Mouse (Mus musculus): Measurements from ENCODE around the gene Coro2b. TPM values are rescaled to one million over a fixed set of nuclear protein-coding genes. Genes with fewer than 3 reads are reported as not detected.

The Coro2b gene
- polyA plus RNA-seq, 1 experiment from 2014 or later: 6.9 TPM

- peak overlapping the region; percentile 19 to 50; a peak in 3 of 4 replicates for H3K27ac ChIP-seq (replicated peaks in 1 of 2; ENCODE audit: control insufficient read depth in 1 of 2, insufficient read depth in 1 of 2, low read depth in 2 of 2, low read length in 2 of 2)
- no peak overlapping the region for H3K9ac ChIP-seq (ENCODE audit: low read length)
- 52% methylated on average over 12 of the region's 12 CpGs for WGBS
- no peaks in the 10 kb centered on the region for H3K36me3 ChIP-seq (ENCODE audit: control insufficient read depth, insufficient read depth, low read length)
- ATAC-seq (ENCODE audit: insufficient number of reproducible peaks, insufficient read depth, low FRiP score, low read depth): no peak; the same call in 1 of the 2 replicates
- no peak overlapping the region for H3K4me2 ChIP-seq (ENCODE audit: low read length)
- peaks cover 2 to 9% of the 10 kb centered on the region in 2 experiments for H3K4me1 ChIP-seq (ENCODE audit: control insufficient read depth in 2 of 2, insufficient read depth in 2 of 2, low read length in 2 of 2)
- H3K27me3 ChIP-seq (ENCODE audit: control insufficient read depth, insufficient read depth, low read length): peaks cover 7% of the 10 kb centered on the region
- H3K4me3 ChIP-seq (ENCODE audit: control insufficient read depth in 1 of 2, insufficient read depth in 1 of 2, low read depth in 1 of 2, low read length in 2 of 2): no peak overlapping the region
- no peaks in the 10 kb centered on the region for H3K9me3 ChIP-seq (ENCODE audit: control insufficient read depth, low read length)
Observed at GRCm38 (mm10) chr9:62531459-62532275, 5.2 kb downstream of the Coro2b start.

DNA sequence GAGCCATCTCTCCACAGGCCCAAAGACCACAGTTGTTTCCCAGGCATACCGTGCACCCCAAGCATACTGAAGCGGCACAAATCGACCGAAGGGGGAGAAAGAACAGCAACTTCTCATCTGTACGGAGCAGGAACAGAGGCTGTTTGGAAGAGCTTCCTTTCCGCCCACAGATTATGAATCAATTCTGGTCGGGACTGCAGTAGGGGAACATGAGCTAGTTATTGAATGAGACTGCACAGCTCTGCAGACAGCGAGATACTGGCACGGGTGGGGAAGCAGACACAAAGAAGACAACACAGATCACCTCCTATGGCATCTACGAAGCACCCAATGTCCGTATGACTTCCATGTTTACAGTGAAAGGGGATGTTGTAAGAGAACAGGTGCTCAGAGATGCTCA lies 8.3 kb downstream of the Coro2b start:
- no peak overlapping the region for H3K4me3 ChIP-seq (ENCODE audit: control insufficient read depth in 1 of 2, insufficient read depth in 1 of 2, low read depth in 1 of 2, low read length in 2 of 2)
- WGBS: 81% methylated on average over 11 of the region's 11 CpGs
- H3K27me3 ChIP-seq (ENCODE audit: control insufficient read depth, insufficient read depth, low read length): no peaks in the 10 kb centered on the region
- peaks cover 20 to 23% of the 10 kb centered on the region in 2 experiments for H3K4me1 ChIP-seq (ENCODE audit: control insufficient read depth in 2 of 2, insufficient read depth in 2 of 2, low read length in 2 of 2)
- no peak overlapping the region for H3K27ac ChIP-seq (replicated peaks in 1 of 2; ENCODE audit: control insufficient read depth in 1 of 2, insufficient read depth in 1 of 2, low read depth in 2 of 2, low read length in 2 of 2)
- ATAC-seq (ENCODE audit: insufficient number of reproducible peaks, insufficient read depth, low FRiP score, low read depth): no peak
- H3K36me3 ChIP-seq (ENCODE audit: control insufficient read depth, insufficient read depth, low read length): no peaks in the 10 kb centered on the region
- no peaks in the 10 kb centered on the region for H3K9me3 ChIP-seq (ENCODE audit: control insufficient read depth, low read length)
- no peak overlapping the region for H3K9ac ChIP-seq (ENCODE audit: low read length)
- no peak overlapping the region for H3K4me2 ChIP-seq (ENCODE audit: low read length)

- no peak overlapping the region for H3K4me3 ChIP-seq (ENCODE audit: control insufficient read depth in 1 of 2, insufficient read depth in 1 of 2, low read depth in 1 of 2, low read length in 2 of 2)
- no peaks in the 10 kb centered on the region for H3K9me3 ChIP-seq (ENCODE audit: control insufficient read depth, low read length)
- H3K4me1 ChIP-seq (ENCODE audit: control insufficient read depth in 2 of 2, insufficient read depth in 2 of 2, low read length in 2 of 2): peaks cover 36 to 37% of the 10 kb centered on the region in 2 experiments
- no peaks in the 10 kb centered on the region for H3K36me3 ChIP-seq (ENCODE audit: control insufficient read depth, insufficient read depth, low read length)
- H3K27ac ChIP-seq (replicated peaks in 1 of 2; ENCODE audit: control insufficient read depth in 1 of 2, insufficient read depth in 1 of 2, low read depth in 2 of 2, low read length in 2 of 2): peak overlapping the region; percentile 52 to 64; a peak in 3 of 4 replicates
- no peak for ATAC-seq (ENCODE audit: insufficient number of reproducible peaks, insufficient read depth, low FRiP score, low read depth)
- no peak overlapping the region for H3K4me2 ChIP-seq (ENCODE audit: low read length)
- 57% methylated on average over 8 of the region's 8 CpGs for WGBS
- no peaks in the 10 kb centered on the region for H3K27me3 ChIP-seq (ENCODE audit: control insufficient read depth, insufficient read depth, low read length)
- H3K9ac ChIP-seq (ENCODE audit: low read length): no peak overlapping the region
Observed at GRCm38 (mm10) chr9:62526858-62527257, 10.0 kb downstream of the Coro2b start.

DNA sequence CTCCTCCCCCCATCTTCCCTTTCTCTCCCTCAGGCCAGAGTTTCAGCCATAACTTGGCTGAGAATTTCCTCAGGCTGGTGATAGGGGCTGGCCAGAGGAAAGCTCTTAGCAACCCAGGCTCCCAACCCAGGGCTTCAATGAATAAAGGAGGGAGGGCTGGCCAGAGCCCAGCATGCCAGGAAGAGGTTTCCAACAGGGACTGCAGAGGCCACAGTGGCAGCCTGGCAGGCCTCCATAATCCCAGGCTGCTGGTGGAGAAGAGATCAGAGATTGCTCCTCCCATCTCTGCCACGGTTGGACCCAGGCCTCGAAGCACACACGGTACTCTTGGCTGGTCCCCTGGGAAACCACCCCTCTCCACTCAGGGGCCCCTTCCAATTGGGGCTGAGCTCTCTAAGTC lies 10.4 kb downstream of the Coro2b start:
- Histone ChIP-seq H3K4me1 (ENCODE audit: control insufficient read depth in 2 of 2, insufficient read depth in 2 of 2, low read length in 2 of 2) (peaks cover 37 to 40% of the 10 kb centered on the region in 2 experiments), H3K9ac (ENCODE audit: low read length) (no peak overlapping the region), H3K27ac (replicated peaks in 1 of 2; ENCODE audit: control insufficient read depth in 1 of 2, insufficient read depth in 1 of 2, low read depth in 2 of 2, low read length in 2 of 2) (peak overlapping the region; percentile 52 to 64; a peak in 3 of 4 replicates), H3K27me3 (ENCODE audit: control insufficient read depth, insufficient read depth, low read length) (no peaks in the 10 kb centered on the region), H3K36me3 (ENCODE audit: control insufficient read depth, insufficient read depth, low read length) (no peaks in the 10 kb centered on the region), H3K4me3 (ENCODE audit: control insufficient read depth in 1 of 2, insufficient read depth in 1 of 2, low read depth in 1 of 2, low read length in 2 of 2) (no peak overlapping the region), H3K9me3 (ENCODE audit: control insufficient read depth, low read length) (no peaks in the 10 kb centered on the region), H3K4me2 (ENCODE audit: low read length) (no peak overlapping the region)
- WGBS: 16% methylated on average over 3 of the region's 3 CpGs
- peak; percentile 43 for ATAC-seq (ENCODE audit: insufficient number of reproducible peaks, insufficient read depth, low FRiP score, low read depth)

DNA sequence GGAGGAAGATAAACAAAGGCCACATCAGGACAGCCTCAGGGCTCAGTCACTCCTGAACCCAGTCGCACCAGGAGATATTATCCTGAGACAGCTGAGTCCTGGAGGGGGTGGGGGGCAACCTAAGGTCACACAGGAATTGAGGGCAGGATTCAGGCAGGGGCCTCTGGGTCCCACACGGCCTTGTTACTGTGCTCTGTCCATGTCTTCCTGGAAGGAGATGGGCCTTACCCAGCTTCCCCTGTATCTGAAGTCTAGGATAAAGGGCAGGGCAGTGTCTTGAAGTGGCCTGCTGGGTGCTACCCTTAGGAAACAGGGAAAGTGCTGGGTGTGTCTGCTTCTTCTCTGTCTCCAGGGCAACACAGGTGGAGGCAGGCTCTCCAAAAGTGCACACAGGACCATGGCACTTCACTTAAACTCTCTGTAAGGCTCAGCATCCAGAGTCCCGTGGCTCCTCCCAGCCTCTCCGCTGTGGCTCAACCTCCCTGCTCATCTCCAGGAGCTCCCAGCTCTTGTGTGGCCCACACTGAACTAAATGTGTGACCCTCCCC lies 12.0 kb downstream of the Coro2b start:
- H3K4me3 ChIP-seq (ENCODE audit: control insufficient read depth in 1 of 2, insufficient read depth in 1 of 2, low read depth in 1 of 2, low read length in 2 of 2): no peak overlapping the region
- no peak for ATAC-seq (ENCODE audit: insufficient number of reproducible peaks, insufficient read depth, low FRiP score, low read depth)
- no peaks in the 10 kb centered on the region for H3K27me3 ChIP-seq (ENCODE audit: control insufficient read depth, insufficient read depth, low read length)
- no peak overlapping the region for H3K9ac ChIP-seq (ENCODE audit: low read length)
- no peak overlapping the region for H3K4me2 ChIP-seq (ENCODE audit: low read length)
- no peaks in the 10 kb centered on the region for H3K36me3 ChIP-seq (ENCODE audit: control insufficient read depth, insufficient read depth, low read length)
- peaks cover 42 to 51% of the 10 kb centered on the region in 2 experiments for H3K4me1 ChIP-seq (ENCODE audit: control insufficient read depth in 2 of 2, insufficient read depth in 2 of 2, low read length in 2 of 2)
- H3K27ac ChIP-seq (replicated peaks in 1 of 2; ENCODE audit: control insufficient read depth in 1 of 2, insufficient read depth in 1 of 2, low read depth in 2 of 2, low read length in 2 of 2): no peak overlapping the region
- no peaks in the 10 kb centered on the region for H3K9me3 ChIP-seq (ENCODE audit: control insufficient read depth, low read length)
- WGBS: 57% methylated on average over 4 of the region's 4 CpGs

- WGBS: 26% methylated on average over 15 of the region's 15 CpGs
- no peaks in the 10 kb centered on the region for H3K27me3 ChIP-seq (ENCODE audit: control insufficient read depth, insufficient read depth, low read length)
- peak overlapping the region; percentile 27; the same call in 1 of the 2 replicates for H3K4me2 ChIP-seq (ENCODE audit: low read length)
- peaks cover 42 to 56% of the 10 kb centered on the region in 2 experiments for H3K4me1 ChIP-seq (ENCODE audit: control insufficient read depth in 2 of 2, insufficient read depth in 2 of 2, low read length in 2 of 2)
- no peaks in the 10 kb centered on the region for H3K9me3 ChIP-seq (ENCODE audit: control insufficient read depth, low read length)
- H3K36me3 ChIP-seq (ENCODE audit: control insufficient read depth, insufficient read depth, low read length): no peaks in the 10 kb centered on the region
- H3K27ac ChIP-seq (replicated peaks in 1 of 2; ENCODE audit: control insufficient read depth in 1 of 2, insufficient read depth in 1 of 2, low read depth in 2 of 2, low read length in 2 of 2): peak overlapping the region; percentile 34 to 62
- H3K4me3 ChIP-seq (ENCODE audit: control insufficient read depth in 1 of 2, insufficient read depth in 1 of 2, low read depth in 1 of 2, low read length in 2 of 2): no peak overlapping the region
- H3K9ac ChIP-seq (ENCODE audit: low read length): peak overlapping the region; percentile 41; the same call in 1 of the 2 replicates
- peak; percentile 41; the same call in 1 of the 2 replicates for ATAC-seq (ENCODE audit: insufficient number of reproducible peaks, insufficient read depth, low FRiP score, low read depth)
Observed at GRCm38 (mm10) chr9:62522791-62523471, 13.9 kb downstream of the Coro2b start.

- H3K27ac ChIP-seq (replicated peaks in 1 of 2; ENCODE audit: control insufficient read depth in 1 of 2, insufficient read depth in 1 of 2, low read depth in 2 of 2, low read length in 2 of 2): peak overlapping the region; percentile 34 to 62
- no peak overlapping the region for H3K4me2 ChIP-seq (ENCODE audit: low read length)
- ATAC-seq (ENCODE audit: insufficient number of reproducible peaks, insufficient read depth, low FRiP score, low read depth): no peak
- no peak overlapping the region for H3K9ac ChIP-seq (ENCODE audit: low read length)
- WGBS: 58% methylated on average over 5 of the region's 5 CpGs
- H3K36me3 ChIP-seq (ENCODE audit: control insufficient read depth, insufficient read depth, low read length): no peaks in the 10 kb centered on the region
- H3K4me1 ChIP-seq (ENCODE audit: control insufficient read depth in 2 of 2, insufficient read depth in 2 of 2, low read length in 2 of 2): peaks cover 42 to 56% of the 10 kb centered on the region in 2 experiments
- no peak overlapping the region for H3K4me3 ChIP-seq (ENCODE audit: control insufficient read depth in 1 of 2, insufficient read depth in 1 of 2, low read depth in 1 of 2, low read length in 2 of 2)
- no peaks in the 10 kb centered on the region for H3K9me3 ChIP-seq (ENCODE audit: control insufficient read depth, low read length)
- H3K27me3 ChIP-seq (ENCODE audit: control insufficient read depth, insufficient read depth, low read length): no peaks in the 10 kb centered on the region
Observed at GRCm38 (mm10) chr9:62522211-62522610, 14.6 kb downstream of the Coro2b start.

All from heart, embryonic 14.5 days (tissue).